Mouse (Mus musculus) urinary bladder, postnatal 4 days (tissue): ENCODE data around the gene Suv39h1.
"Not testable (repeated sequence)": the region's sequence is repeated elsewhere in the genome, so short reads cannot be mapped to it uniquely, and the experiment has no call there.

Experiments
- DNase-seq, 2 experiments: peaks; one replicate each; pipeline ENCODE4 v3.0.0; 2021 to 2022; ENCODE audit warnings: low spot score in 2 of 2

Gene Suv39h1

GRCm38 (mm10) chrX:8026811-8027210, 47.7 kb downstream of the Suv39h1 start:
- DNase-seq: no peak

- DNase-seq: no peak
These were observed 49.8 kb downstream of the Suv39h1 start for GRCm38 (mm10) chrX:8024795-8025194.

GRCm38 (mm10) chrX:8020111-8020778, 54.3 kb downstream of the Suv39h1 start:
- DNase-seq: no peak

GRCm38 (mm10) chrX:8018286-8018685, 56.3 kb downstream of the Suv39h1 start, which contains the start of gene Glod5:
Gene Glod5, minus strand, starts transcription at chrX:8018492.
- DNase-seq: no peak

GRCm38 (mm10) chrX:8017142-8017541, 57.4 kb downstream of the Suv39h1 start:
- DNase-seq: no peak

GRCm38 (mm10) chrX:8015675-8016074, 58.9 kb downstream of the Suv39h1 start:
- not testable (repeated sequence) for DNase-seq

GRCm38 (mm10) chrX:8013569-8014314, 60.8 kb downstream of the Suv39h1 start:
- DNase-seq: no peak

- DNase-seq: no peak
These were observed 61.4 kb downstream of the Suv39h1 start for GRCm38 (mm10) chrX:8013157-8013556.
